Mouse (Mus musculus): ENCODE measurements at regions not wholly inside any gene's neighbourhood (a gene's known extent, or its start where the extent isn't known, plus 50 kb on each side); places are given as distances from the start of the nearest gene placed in this dataset.

DNA sequence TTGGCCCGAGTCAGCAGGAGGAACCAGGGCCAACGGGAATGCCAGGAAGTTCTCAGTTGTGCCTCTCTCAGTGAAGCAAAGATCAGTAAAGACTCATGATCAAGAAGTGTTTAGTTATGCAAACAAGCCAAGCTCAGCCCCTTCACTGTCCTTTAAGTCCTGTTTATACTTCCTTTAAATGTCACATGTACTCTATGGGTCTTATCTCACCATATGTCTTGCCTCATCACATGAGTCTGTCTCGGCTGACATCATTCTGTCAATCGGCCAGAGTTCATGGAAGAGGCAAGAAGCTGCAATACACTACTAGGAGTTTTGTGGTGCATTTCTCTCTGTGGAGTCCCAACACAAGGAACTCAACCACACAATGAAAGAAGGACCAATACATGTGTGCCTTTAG, 71.8 kb downstream of the Scp2d1 start:
- DNase-seq: no peak

- DNase-seq: peak; percentile 29 to 33
These were observed 73.0 kb downstream of the Scp2d1 start for GRCm38 (mm10) chr2:144896430-144896829.

GRCm38 (mm10) chr2:144906786-144907185, 83.3 kb downstream of the Scp2d1 start:
- no peak for DNase-seq

DNA sequence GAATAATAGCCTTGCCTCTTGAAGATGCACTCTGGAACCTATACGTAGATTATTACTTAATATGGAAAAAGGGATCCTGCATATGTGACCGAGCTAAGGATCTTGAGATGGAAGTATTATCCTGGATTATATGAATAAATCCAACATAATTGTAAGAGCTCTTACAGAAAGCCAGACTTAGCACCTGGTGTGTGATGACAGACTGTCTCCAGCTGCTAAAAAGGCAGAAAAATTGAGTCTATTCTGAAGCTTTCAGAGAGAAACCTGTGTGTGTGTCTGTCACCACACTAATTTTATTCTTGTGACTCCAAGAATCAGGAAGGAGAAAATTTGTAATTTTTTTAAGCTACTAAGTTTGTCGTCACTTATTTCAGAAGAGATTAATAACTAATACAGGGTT, 122.4 kb downstream of the Scp2d1 start:
- no peak for DNase-seq

GRCm38 (mm10) chr2:144946468-144946867, 123.0 kb downstream of the Scp2d1 start:
- no peak for DNase-seq

DNA sequence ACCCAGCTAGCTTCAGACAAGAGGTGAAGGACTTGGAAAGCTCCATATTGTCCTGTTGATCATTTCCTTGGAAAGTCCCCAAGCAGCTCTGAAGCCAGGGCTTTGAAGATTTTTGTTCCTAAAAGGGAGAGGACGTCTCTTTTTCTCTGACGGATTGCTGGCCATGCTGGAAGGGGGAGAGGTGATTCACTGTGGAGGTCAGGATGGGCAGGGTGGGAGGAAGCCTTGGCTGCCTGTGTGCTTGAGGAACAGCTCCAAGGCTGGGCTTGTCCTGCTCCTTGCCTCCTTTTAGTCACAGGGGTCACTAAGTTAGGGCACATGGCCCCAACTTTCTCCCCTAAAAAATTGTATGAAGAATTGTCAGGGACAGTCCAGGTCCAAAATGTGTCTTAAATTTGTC, 125.8 kb downstream of the Scp2d1 start:
- DNase-seq: no peak

All from cerebellum, postnatal 14 days (tissue).